Mouse (Mus musculus) embryonic fibroblast, embryonic 13.5 days (primary cell): Measurements from ENCODE around the gene Ldlr.

Experiments used
- CTCF ChIP-seq: IDR thresholded peaks from 2 replicates; pipeline ENCODE4 v1.5.1; 2011; ENCODE audit warnings: mild to moderate bottlenecking, control low read depth, low read length, moderate library complexity, borderline replicate concordance; ENCODE audit not compliant: insufficient read depth
- POLR2A ChIP-seq: IDR thresholded peaks from 2 replicates; pipeline ENCODE4 v1.6.1; 2011; ENCODE audit warnings: low read depth, mild to moderate bottlenecking, control low read depth, low read length, moderate library complexity

- TF ChIP-seq CTCF (no peak), POLR2A (no peak)
Measured at GRCm38 (mm10) chr9:21747238-21747774, 24.0 kb downstream of the Ldlr start.
